Mouse (Mus musculus) mature B cell (primary cell): ENCODE data around the gene Tpk1.

Experiments used
- in situ Hi-C: fragments of 300-500 bp; cut with MboI; formaldehyde crosslinking; loops from 2 replicates; pipeline ENCODE4 v1.14.3; 2019

The Tpk1 gene

DNA sequence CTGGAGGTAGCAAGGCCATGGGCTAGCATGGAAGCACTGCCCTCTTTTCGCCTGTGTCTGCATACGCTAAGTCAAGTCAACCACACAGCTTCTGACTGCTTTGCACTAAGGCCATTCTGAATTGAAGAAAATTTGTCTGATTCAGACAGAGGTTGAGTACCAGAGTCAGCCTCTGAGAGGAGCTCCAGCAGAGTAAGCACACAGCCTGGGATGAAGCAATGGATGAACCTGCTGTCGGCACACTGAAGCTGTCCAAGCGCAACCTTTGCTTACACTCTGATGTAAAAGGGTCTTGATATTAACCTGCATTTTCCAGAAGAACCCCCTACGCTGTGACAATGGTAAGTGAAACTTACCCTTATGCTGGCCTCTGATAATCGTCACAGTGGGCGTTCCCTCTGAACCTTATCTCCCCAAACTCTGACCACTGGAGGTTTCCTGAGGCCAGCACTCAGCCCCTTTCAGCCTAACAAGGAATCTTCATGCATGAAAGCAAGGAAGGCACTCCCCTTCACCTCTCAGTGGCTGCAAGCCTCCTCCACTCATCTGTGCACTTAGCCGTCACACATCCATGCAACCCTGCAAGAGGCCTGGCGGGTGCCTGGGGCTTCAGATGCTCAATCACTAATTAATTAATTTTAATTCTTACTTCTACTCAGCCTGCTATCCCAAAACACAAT lies 311.4 kb downstream of the Tpk1 start:
- in situ Hi-C loops: no loop called here

DNA sequence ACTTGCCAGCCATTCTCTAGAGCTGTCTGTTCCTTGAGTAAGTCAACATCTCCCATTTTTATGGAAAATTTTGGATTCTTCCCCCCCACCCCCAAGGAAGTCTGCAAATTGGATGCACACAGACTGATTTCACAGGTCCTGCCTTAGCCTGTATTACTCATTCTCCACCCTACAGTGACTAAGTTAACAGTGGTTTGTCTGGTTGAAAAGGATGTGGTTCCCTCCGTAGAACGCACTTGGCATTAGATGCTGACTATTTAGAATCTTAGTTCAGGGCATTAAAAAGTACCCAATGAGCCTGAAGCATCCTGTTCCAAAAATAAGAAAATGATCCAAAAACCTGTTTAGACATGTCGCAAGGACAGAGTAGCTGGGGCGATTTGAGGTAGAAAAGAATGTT lies 312.6 kb downstream of the Tpk1 start:
- in situ Hi-C loops: no loop called here

DNA sequence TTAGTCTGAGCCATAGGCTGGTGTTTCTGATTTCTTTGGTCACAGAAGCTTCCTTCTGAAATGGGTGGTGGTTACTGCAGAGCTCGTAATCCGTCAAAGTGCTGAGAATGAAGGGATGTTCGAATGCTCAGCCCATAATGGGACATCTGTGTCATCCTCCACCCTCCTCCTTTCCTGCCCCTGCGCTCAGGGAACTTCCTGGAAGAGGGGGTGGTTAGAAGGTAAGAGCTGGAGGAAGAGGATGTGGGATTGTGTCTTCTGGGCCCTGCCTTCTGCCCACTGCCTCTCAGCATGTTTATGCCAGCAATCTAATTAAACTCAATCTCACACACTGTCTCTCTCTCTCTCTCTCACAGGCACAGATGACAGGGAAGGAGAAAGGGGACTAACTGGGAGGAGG lies 317.0 kb downstream of the Tpk1 start:
- in situ Hi-C loops: no loop called here

DNA sequence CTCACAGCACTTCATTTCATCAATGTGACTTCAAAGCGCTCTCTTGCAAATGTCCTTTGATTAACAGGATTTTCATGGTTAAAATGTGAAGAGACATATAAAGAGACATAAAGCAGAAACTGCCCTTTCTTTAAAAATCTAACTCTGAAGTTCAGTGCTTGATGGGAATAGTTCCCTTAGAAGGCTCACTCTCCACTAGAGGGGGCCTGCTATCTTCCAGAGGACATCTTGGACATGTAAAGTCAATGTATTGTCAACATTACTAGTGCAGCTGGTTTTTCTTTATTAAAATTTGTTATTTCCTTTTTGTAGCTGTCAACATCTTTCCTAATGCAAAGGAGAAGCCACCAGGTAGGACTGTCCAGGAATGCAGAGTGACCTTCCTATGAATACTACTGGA lies 318.4 kb downstream of the Tpk1 start:
- in situ Hi-C loops: no loop called here

DNA sequence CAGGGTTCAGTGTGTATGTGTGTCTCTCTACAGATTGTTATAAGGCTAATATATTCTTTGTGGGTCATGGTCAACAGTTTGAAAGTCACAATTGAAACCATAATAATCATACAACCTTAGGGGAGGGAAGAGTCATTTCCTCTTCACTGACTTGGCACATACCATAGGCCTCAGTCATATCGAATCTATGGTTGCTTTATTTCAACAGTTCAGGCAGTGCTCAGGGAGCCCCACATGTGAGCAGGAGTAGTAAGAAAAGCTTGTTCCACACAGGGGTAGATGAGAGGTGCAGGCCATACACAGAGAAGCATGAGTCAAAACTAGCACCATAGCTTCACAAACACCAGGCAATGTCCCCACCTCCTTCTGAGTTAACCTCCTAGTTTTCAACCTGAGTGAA lies 323.1 kb downstream of the Tpk1 start:
- in situ Hi-C loops: no loop called here

DNA sequence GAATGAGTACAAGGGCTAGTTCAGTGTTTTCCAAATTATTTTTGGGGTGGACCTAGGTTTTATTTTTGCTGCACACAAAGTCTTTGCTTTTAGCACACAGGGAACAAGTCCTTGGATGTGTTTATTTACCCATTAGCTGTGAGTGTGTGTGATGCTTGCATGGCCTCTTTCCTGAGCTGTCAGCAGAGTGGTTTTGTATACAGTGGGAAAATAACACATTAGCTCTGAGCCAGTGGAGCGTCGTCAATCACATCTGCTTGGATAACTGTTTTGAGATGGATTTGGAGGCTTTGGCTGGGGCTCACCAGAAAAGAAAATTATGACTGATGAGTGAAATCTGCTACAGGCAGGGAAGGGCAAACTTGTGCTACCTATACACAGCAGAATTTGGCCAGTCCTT lies 323.7 kb downstream of the Tpk1 start:
- in situ Hi-C loops: no loop called here

DNA sequence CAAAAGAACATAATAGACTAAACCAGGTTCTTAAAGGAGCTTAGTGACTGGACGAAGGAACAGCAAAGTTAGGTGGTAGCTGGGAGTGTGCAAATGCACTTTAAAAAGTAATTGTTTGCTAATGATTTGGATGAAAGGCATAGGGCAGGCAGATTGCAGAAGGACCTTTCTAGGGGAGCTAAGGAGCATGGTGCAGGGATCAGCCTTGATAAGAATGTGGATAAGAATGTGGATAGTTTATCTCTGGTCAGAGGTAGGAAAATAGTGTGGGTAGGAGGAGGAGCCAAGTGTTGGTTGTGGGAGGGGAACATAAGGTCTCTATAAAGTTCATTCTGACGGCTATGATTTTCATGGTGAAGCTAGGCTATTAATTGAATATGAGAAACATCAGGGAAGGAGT lies 327.3 kb downstream of the Tpk1 start:
- in situ Hi-C loops: no loop called here

DNA sequence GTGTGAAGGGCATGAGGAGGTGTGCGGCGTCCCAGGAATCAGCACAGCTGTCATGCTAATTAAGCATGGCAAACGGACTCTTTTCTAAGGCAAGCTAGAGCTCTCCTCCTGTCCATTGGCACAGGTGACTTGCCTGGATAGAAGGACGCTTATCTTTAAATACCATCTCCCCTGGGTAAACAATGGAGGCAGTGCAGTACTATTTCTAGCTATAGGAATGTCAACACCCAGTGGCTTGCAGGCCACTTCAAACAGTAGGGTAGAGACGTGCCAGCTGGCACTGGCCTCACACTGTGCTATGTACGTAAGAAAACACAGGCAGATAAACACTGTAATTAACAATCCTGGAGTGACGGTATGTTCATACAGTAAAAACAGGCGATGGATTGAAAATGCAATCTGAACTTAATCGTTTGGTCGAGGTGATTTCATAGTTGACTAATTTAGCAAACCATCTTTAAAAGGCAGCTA lies 328.6 kb downstream of the Tpk1 start:
- in situ Hi-C loops: no loop called here

DNA sequence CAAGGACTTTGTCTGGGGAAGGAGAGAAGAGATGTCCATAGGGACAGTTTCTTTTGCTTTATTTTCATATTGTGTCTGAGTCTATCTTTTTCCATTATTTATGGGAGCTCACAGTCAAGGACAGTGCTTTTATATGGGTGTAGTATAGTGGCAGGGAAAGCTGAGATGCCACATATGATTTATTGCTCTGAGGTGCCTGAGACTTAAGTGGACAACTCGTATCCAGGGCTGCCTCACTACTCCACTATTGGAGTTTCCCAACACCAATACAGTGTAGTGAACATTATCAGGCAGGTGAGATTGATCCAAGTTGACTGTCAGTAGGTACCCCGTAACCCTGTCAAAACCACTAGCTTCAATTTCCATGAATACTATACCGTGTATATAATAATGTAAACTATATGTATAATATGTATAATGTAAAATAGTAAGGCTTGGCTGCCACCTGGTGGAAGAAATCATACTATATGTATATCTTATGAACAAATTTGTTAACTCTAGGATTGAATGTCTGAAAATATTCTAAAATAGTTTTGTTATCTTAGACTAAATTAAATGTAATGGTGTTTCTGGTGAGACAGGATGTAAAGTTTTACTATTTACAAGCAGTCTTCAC lies 330.4 kb downstream of the Tpk1 start:
- in situ Hi-C loops: no loop called here

DNA sequence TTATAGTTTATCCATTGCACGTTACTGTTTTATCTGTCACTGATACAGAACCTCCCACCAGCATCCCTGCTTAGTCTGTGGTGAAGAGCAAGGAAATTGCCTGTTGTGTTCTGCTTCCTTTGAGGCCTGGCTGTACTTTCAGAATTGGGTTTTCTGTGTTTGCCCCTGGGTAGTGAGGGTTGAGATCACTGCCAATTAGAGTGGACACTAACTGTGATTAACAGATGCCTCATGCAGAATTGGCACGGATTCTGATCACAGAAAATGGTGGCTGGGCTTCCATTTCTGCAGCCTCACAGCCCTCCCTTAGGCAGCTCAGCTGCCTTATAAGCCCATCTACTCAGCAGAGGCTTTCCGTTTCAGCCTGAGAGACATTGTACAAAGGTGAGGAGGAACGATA lies 332.6 kb downstream of the Tpk1 start:
- in situ Hi-C loops: no loop called here

DNA sequence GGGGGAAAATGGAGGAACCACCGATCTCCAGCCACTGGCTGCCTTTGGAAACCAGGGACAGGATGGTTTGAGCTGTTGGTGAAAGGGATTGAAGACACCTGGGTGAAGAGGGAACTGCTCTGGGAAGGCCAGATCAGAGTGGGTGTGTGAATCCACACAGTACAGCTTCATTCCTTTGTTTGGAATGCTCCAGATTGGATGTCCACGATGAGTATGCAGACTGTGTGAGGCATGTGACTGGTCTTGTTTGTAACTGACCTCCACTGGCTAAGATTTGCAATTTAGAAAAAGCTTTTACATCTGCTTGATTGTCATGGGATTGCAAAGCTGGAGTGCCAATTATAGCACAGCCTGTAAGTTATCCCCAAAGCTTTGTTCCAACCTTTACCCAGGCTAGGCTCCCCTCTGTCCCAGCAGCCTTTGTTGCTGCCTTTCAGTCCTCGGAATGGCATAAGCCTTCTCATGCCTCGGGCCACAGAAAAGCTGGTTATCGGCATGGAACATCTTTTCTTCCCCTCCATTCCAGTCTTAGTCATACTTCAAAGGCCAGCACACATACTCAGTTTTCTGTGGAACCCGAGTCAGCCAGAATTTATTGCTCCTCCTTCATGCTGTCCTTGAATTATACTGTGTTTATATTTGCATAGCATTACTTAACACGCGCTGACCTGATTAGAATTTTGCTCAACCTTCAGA lies 353.0 kb downstream of the Tpk1 start:
- in situ Hi-C loops: no loop called here

DNA sequence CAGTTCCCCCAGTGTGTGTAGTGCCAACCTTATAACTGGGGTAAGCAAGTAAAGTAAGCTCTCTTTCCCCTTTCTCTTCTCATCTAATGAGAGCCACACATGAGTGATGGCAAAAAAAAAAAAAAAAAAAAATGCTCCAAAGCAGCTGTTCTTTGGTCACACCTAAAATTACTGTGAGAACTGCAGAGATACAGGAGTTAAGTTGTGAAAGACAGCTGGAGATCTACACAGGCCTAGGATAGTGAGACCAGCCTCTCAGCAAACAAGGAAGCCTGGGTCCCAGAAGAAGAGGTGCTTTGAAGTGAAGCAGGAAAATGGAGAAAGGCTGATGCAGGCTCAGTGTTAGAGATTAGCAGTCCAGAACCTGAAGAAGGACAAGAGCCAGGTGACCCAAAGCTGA lies 353.5 kb downstream of the Tpk1 start:
- in situ Hi-C loops: no loop called here

DNA sequence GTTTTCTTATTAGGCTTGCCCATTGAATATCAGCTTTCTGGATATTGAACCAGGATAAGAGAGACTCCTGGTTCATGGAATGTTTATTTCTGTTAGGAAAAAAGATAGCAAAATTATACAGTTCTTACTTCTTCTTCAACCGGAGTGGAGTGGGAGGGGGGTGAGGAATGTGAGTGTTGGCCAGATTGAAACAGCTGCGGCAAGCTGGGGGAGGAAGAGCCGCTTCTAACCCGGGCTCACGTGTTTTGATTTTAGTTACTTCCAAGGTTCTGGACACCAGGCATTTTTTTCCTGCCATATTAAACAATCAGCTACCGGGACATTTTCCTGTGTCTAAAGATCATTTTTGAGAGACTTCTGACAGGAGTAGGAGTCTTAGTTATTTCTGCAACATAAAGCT lies 356.0 kb downstream of the Tpk1 start:
- in situ Hi-C loops: no loop called here

DNA sequence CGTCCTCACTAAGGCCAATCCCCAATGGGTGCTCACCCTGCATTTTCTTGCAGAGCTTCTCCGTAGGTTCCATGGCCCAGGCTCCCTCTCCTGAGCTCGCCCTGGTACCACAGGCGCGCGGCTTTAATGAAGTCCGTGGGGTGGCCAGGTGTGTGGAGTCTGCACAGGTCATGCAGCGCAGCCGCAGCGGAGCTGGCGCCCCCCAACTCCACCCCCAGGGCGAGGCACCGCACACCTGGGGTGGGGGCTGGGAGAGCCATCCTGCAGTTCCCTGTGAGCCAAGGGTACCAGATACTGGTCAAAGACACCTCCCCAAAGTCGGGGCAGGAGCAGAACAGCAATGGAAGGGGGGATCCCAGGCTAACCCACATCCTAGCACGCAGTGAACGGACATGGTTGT lies 356.6 kb downstream of the Tpk1 start, which contains the start of gene Nobox:
Gene Nobox (minus strand): TSS at position 101 of the 400 bp plus-strand sequence.
- in situ Hi-C loops: no loop called here

DNA sequence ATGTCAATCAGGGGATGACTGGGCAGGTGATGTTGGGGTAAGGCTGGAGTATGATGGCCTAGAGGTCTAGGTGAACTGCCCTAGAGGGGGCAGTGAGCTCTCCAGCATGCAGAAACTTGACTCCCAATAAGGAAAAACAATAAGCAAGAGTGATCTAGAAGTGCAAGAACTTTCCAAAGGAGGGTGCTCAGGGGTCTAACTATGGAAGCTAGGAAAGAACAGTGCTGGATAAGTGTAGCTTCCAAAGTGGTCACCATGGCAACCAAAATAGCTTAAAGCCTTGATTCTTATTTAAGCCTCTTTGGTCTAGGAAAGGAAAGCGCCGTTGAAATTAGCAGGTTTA lies 368.6 kb downstream of the Tpk1 start:
- in situ Hi-C loops: no loop called here

DNA sequence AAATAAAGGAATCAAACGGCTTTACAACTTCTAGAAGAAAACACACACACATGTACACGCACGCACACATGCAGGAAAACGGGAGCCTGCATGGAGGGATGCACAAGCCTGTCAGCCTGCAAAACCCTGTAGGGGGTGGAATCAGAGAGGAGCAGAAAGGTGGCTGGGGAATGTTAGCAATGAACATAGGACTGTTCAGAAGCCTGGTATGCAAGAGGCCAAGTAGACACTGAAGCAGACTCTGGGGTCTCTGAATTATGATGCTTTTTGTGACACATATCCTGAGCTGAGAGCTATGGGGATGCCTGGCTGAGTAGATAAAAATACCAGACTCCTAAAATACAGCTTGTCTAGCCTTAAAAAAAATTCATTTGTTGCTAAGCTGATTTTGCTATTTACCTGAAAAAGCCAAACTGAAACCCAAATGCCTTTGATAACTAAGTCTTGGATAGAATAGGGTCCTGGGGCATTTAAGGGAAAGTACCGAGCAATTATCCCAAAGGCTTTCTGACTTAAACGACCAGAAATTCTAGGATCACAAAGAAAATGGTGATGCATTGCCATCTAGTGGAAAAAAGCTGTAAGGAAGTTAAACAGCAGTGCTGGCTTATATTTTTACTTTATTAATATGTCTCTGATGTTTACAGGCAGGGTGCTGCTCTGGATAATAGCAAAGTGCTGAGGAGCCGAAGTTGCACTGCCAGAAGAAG lies 369.1 kb downstream of the Tpk1 start:
- in situ Hi-C loops: no loop called here

DNA sequence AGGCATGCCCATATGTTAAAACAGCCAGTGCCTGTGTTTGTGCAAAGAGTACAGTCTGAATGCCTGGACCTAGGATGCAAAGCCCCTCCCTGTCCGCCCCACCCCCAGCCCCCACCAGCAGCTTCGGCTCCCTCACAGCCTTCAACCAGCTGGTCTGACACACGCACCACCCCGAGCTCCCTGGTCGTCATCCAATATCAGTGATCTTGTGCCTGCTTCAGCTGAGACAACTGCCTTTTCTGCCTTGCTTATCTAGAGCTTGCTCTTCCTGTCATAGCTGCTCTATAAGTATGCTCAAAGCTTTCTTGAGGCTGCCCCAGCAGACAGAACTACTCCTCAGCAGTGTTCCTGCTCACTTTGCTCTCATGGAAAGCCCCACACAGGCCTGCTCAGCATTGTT lies 370.2 kb downstream of the Tpk1 start:
- in situ Hi-C loops: no loop called here
